Mouse (Mus musculus): ENCODE data around the gene 6030458C11Rik. TPM values are rescaled to one million over a fixed set of nuclear protein-coding genes. Genes with fewer than 3 reads are reported as not detected.

The 6030458C11Rik gene
- polyA plus RNA-seq, 1 experiment from 2014 or later = 23.1 TPM

GRCm38 (mm10) chr15:12788536-12788935 is 35.9 kb downstream of the 6030458C11Rik start:
- Histone ChIP-seq H3K4me3 (no peak overlapping the region), H3K4me2 (no peak overlapping the region), H3K9ac (no peak overlapping the region), H3K27ac (no peak overlapping the region), H3K36me3 (no peaks in the 10 kb centered on the region), H3K4me1 (replicated peaks) (peaks cover 6% of the 10 kb centered on the region; the same call in 1 of the 2 replicates), H3K9me3 (replicated peaks) (no peaks in the 10 kb centered on the region), H3K27me3 (no peaks in the 10 kb centered on the region)
- no peak for ATAC-seq (replicated peaks; ENCODE audit: insufficient number of reproducible peaks, insufficient read depth, low FRiP score, low read depth)
- WGBS = 79% methylated on average over 5 of the region's 5 CpGs

GRCm38 (mm10) chr15:12781729-12782326 is 42.6 kb downstream of the 6030458C11Rik start:
- Histone ChIP-seq H3K4me3 (no peak overlapping the region), H3K36me3 (no peaks in the 10 kb centered on the region), H3K27me3 (0 out of 2 replicates have a peak, but pooled peaks cover 2% of the 10 kb centered on the region), H3K4me1 (replicated peaks) (peaks cover 2% of the 10 kb centered on the region; the same call in 1 of the 2 replicates), H3K27ac (no peak overlapping the region), H3K4me2 (no peak overlapping the region), H3K9ac (no peak overlapping the region), H3K9me3 (replicated peaks) (no peaks in the 10 kb centered on the region)
- ATAC-seq (replicated peaks; ENCODE audit: insufficient number of reproducible peaks, insufficient read depth, low FRiP score, low read depth) = no peak
- 52% methylated on average over 12 of the region's 16 CpGs for WGBS

GRCm38 (mm10) chr15:12781296-12781695 is 43.2 kb downstream of the 6030458C11Rik start:
- Histone ChIP-seq H3K4me1 (replicated peaks) (peaks cover 2% of the 10 kb centered on the region; the same call in 1 of the 2 replicates), H3K36me3 (no peaks in the 10 kb centered on the region), H3K27ac (no peak overlapping the region), H3K4me2 (no peak overlapping the region), H3K9me3 (replicated peaks) (no peaks in the 10 kb centered on the region), H3K9ac (no peak overlapping the region), H3K4me3 (no peak overlapping the region), H3K27me3 (0 out of 2 replicates have a peak, but pooled peaks cover 2% of the 10 kb centered on the region)
- WGBS = 76% methylated on average over 6 of the region's 6 CpGs
- no peak; the same call in 1 of the 2 replicates for ATAC-seq (replicated peaks; ENCODE audit: insufficient number of reproducible peaks, insufficient read depth, low FRiP score, low read depth)

- Histone ChIP-seq H3K27ac (peak overlapping the region; percentile 1; the same call in 1 of the 2 replicates), H3K27me3 (no peaks in the 10 kb centered on the region), H3K4me1 (replicated peaks) (peaks cover 3% of the 10 kb centered on the region), H3K9ac (no peak overlapping the region), H3K9me3 (replicated peaks) (no peaks in the 10 kb centered on the region), H3K36me3 (no peaks in the 10 kb centered on the region), H3K4me2 (no peak overlapping the region), H3K4me3 (no peak overlapping the region)
- 55% methylated on average over 11 of the region's 11 CpGs for WGBS
- ATAC-seq (replicated peaks; ENCODE audit: insufficient number of reproducible peaks, insufficient read depth, low FRiP score, low read depth) = no peak
Observed at GRCm38 (mm10) chr15:12774149-12774753, 50.2 kb downstream of the 6030458C11Rik start.

GRCm38 (mm10) chr15:12770958-12771357 is 53.5 kb downstream of the 6030458C11Rik start:
- Histone ChIP-seq H3K36me3 (no peaks in the 10 kb centered on the region), H3K4me2 (no peak overlapping the region), H3K4me1 (replicated peaks) (peaks cover 3% of the 10 kb centered on the region), H3K9me3 (replicated peaks) (no peaks in the 10 kb centered on the region), H3K9ac (no peak overlapping the region), H3K27me3 (no peaks in the 10 kb centered on the region), H3K27ac (no peak overlapping the region), H3K4me3 (no peak overlapping the region)
- whole genome bisulfite sequencing = 77% methylated on average over 7 of the region's 7 CpGs
- no peak for ATAC-seq (replicated peaks; ENCODE audit: insufficient number of reproducible peaks, insufficient read depth, low FRiP score, low read depth)

- no peaks in the 10 kb centered on the region for H3K36me3 ChIP-seq
- no peaks in the 10 kb centered on the region for H3K9me3 ChIP-seq (replicated peaks)
- H3K27ac ChIP-seq = no peak overlapping the region
- no peak overlapping the region for H3K4me2 ChIP-seq
- ATAC-seq (replicated peaks; ENCODE audit: insufficient number of reproducible peaks, insufficient read depth, low FRiP score, low read depth) = no peak
- WGBS = 41% methylated on average over 4 of the region's 4 CpGs
- H3K27me3 ChIP-seq = no peaks in the 10 kb centered on the region
- no peak overlapping the region for H3K4me3 ChIP-seq
- H3K4me1 ChIP-seq (replicated peaks) = peaks cover 6% of the 10 kb centered on the region; the same call in 1 of the 2 replicates
- no peak overlapping the region for H3K9ac ChIP-seq
Observed at GRCm38 (mm10) chr15:12766848-12767247, 57.6 kb downstream of the 6030458C11Rik start.

GRCm38 (mm10) chr15:12763147-12763546 is 61.3 kb downstream of the 6030458C11Rik start:
- 68% methylated on average over 10 of the region's 10 CpGs for WGBS
- Histone ChIP-seq H3K4me2 (no peak overlapping the region), H3K36me3 (no peaks in the 10 kb centered on the region), H3K27ac (no peak overlapping the region), H3K9me3 (replicated peaks) (no peaks in the 10 kb centered on the region), H3K4me3 (no peak overlapping the region), H3K9ac (no peak overlapping the region), H3K27me3 (no peaks in the 10 kb centered on the region), H3K4me1 (replicated peaks) (peaks cover 31% of the 10 kb centered on the region)
- no peak for ATAC-seq (replicated peaks; ENCODE audit: insufficient number of reproducible peaks, insufficient read depth, low FRiP score, low read depth)

- 81% methylated on average over 11 of the region's 11 CpGs for WGBS
- Histone ChIP-seq H3K4me3 (no peak overlapping the region), H3K4me1 (replicated peaks) (peaks cover 33% of the 10 kb centered on the region), H3K9ac (no peak overlapping the region), H3K27ac (no peak overlapping the region), H3K4me2 (no peak overlapping the region), H3K27me3 (no peaks in the 10 kb centered on the region), H3K9me3 (replicated peaks) (no peaks in the 10 kb centered on the region), H3K36me3 (no peaks in the 10 kb centered on the region)
- no peak for ATAC-seq (replicated peaks; ENCODE audit: insufficient number of reproducible peaks, insufficient read depth, low FRiP score, low read depth)
Observed at GRCm38 (mm10) chr15:12762258-12762913, 62.1 kb downstream of the 6030458C11Rik start.

- H3K4me2 ChIP-seq = no peak overlapping the region
- WGBS = 52% methylated on average over 6 of the region's 6 CpGs
- H3K4me3 ChIP-seq = no peak overlapping the region
- peaks cover 33% of the 10 kb centered on the region for H3K4me1 ChIP-seq (replicated peaks)
- no peaks in the 10 kb centered on the region for H3K27me3 ChIP-seq
- H3K9me3 ChIP-seq (replicated peaks) = no peaks in the 10 kb centered on the region
- H3K27ac ChIP-seq = peak overlapping the region; percentile 76
- no peaks in the 10 kb centered on the region for H3K36me3 ChIP-seq
- H3K9ac ChIP-seq = no peak overlapping the region
- no peak for ATAC-seq (replicated peaks; ENCODE audit: insufficient number of reproducible peaks, insufficient read depth, low FRiP score, low read depth)
Observed at GRCm38 (mm10) chr15:12760747-12761146, 63.7 kb downstream of the 6030458C11Rik start.

- H3K4me2 ChIP-seq = no peak overlapping the region
- peaks cover 34% of the 10 kb centered on the region for H3K4me1 ChIP-seq (replicated peaks)
- 13% methylated on average over 5 of the region's 5 CpGs for WGBS
- H3K36me3 ChIP-seq = no peaks in the 10 kb centered on the region
- peak overlapping the region; percentile 88 for H3K27ac ChIP-seq
- no peaks in the 10 kb centered on the region for H3K27me3 ChIP-seq
- peak; percentile 82 for ATAC-seq (replicated peaks; ENCODE audit: insufficient number of reproducible peaks, insufficient read depth, low FRiP score, low read depth)
- H3K9ac ChIP-seq = no peak overlapping the region
- no peak overlapping the region for H3K4me3 ChIP-seq
- no peaks in the 10 kb centered on the region for H3K9me3 ChIP-seq (replicated peaks)
Observed at GRCm38 (mm10) chr15:12758461-12758860, 66.0 kb downstream of the 6030458C11Rik start.
